Mouse (Mus musculus) thymus, adult 2 months (tissue): ENCODE results near the gene Cdh13. TPM values are rescaled to one million over a fixed set of nuclear protein-coding genes. Genes with fewer than 3 reads are reported as not detected.

Experiments
- DNase-seq: peaks from one replicate; pipeline ENCODE4 v3.0.0; 2021
- H3K27ac ChIP-seq: fragments of 200-500 bp; 2 replicates; pipeline ENCODE4 v1.5.1; 2012; ENCODE audit warnings: low read length, control low read depth; ENCODE audit not compliant: control insufficient read depth, insufficient read depth
- H3K27me3 ChIP-seq: fragments of 200-500 bp; 2 replicates; pipeline ENCODE4 v1.6.1; 2012; ENCODE audit warnings: mild to moderate bottlenecking, low read length, moderate library complexity, mixed read lengths; ENCODE audit not compliant: control insufficient read depth, insufficient read depth
- H3K36me3 ChIP-seq: fragments of 200-500 bp; 2 replicates; pipeline ENCODE4 v1.6.1; 2012; ENCODE audit warnings: mild to moderate bottlenecking, low read length, moderate library complexity; ENCODE audit not compliant: control insufficient read depth, insufficient read depth
- H3K4me1 ChIP-seq: fragments of 200-500 bp; replicated peaks from 2 replicates; pipeline ENCODE4 v1.6.1; 2012; ENCODE audit warnings: low read length; ENCODE audit not compliant: control insufficient read depth, insufficient read depth
- H3K4me3 ChIP-seq: fragments of 200-500 bp; 2 replicates; pipeline ENCODE4 v1.5.1; 2012; ENCODE audit warnings: mild to moderate bottlenecking, low read length, control low read depth, moderate library complexity; ENCODE audit not compliant: control insufficient read depth, insufficient read depth
- CTCF ChIP-seq: fragments of 200-500 bp; IDR thresholded peaks from 2 replicates; pipeline ENCODE4 v1.5.1; 2012; ENCODE audit warnings: mild to moderate bottlenecking, control low read depth, low read length, moderate library complexity, borderline replicate concordance; ENCODE audit not compliant: control insufficient read depth, poor library complexity, insufficient read depth; ENCODE audit errors: extremely low read depth
- POLR2A ChIP-seq: fragments of 200-500 bp; IDR thresholded peaks from 2 replicates; pipeline ENCODE4 v1.6.1; 2012; ENCODE audit warnings: mild to moderate bottlenecking, low read length, control low read depth, moderate library complexity; ENCODE audit not compliant: control insufficient read depth, poor library complexity, insufficient read depth; ENCODE audit errors: extremely low read depth
- WGBS: fragments of 180-500 bp; shearing (Covaris S2); methylation state at CpG from one replicate; pipeline ENCODE4 v1.1.7; 2018; 5-methylcytosine and 5-hydroxymethylcytosine counted together
- polyA plus RNA-seq: library from polyadenylated mRNA; depleted of rRNA; stranded (reverse); fragments of >200 nt; gene quantifications from 2 replicates; pipeline ENCODE4 v1.2.3, GENCODE M21; 2012

The Cdh13 gene
- polyA plus RNA-seq, 1 experiment = 12.5 TPM

- H3K4me3 ChIP-seq = no peak overlapping the region
- no peaks in the 10 kb centered on the region for H3K36me3 ChIP-seq
- no peaks in the 10 kb centered on the region for H3K4me1 ChIP-seq
- DNase-seq = no peak
- WGBS = 83% methylated on average over 8 of the region's 8 CpGs
- no peaks in the 10 kb centered on the region for H3K27me3 ChIP-seq
- H3K27ac ChIP-seq = no peak overlapping the region
- TF ChIP-seq POLR2A (no peak), CTCF (no peak)
Measured at GRCm38 (mm10) chr8:118502509-118502908, 219.0 kb downstream of the Cdh13 start.

GRCm38 (mm10) chr8:118509426-118509825, 225.9 kb downstream of the Cdh13 start:
- TF ChIP-seq POLR2A = no peak
- 87% methylated on average over 5 of the region's 5 CpGs for WGBS
- H3K4me1 ChIP-seq = no peaks in the 10 kb centered on the region
- no peak overlapping the region for H3K4me3 ChIP-seq
- no peak overlapping the region for H3K27ac ChIP-seq
- H3K27me3 ChIP-seq = no peaks in the 10 kb centered on the region
- no peaks in the 10 kb centered on the region for H3K36me3 ChIP-seq
- DNase-seq = no peak

- Histone ChIP-seq H3K4me1 (no peaks in the 10 kb centered on the region), H3K27me3 (no peaks in the 10 kb centered on the region), H3K36me3 (no peaks in the 10 kb centered on the region), H3K4me3 (no peak overlapping the region), H3K27ac (no peak overlapping the region)
- DNase-seq = no peak
- no peak for TF ChIP-seq POLR2A
- no peak for TF ChIP-seq CTCF
- WGBS = 69% methylated on average over 6 of the region's 6 CpGs
Measured at GRCm38 (mm10) chr8:118513259-118513658, 229.7 kb downstream of the Cdh13 start.

GRCm38 (mm10) chr8:118515616-118516015, 232.1 kb downstream of the Cdh13 start:
- 92% methylated on average over 5 of the region's 6 CpGs for WGBS
- no peak for DNase-seq
- no peaks in the 10 kb centered on the region for H3K27me3 ChIP-seq
- H3K4me3 ChIP-seq = no peak overlapping the region
- TF ChIP-seq POLR2A (no peak), CTCF (no peak)
- H3K27ac ChIP-seq = no peak overlapping the region
- H3K36me3 ChIP-seq = no peaks in the 10 kb centered on the region
- no peaks in the 10 kb centered on the region for H3K4me1 ChIP-seq

GRCm38 (mm10) chr8:118517071-118517470, 233.5 kb downstream of the Cdh13 start:
- no peak overlapping the region for H3K27ac ChIP-seq
- no peak for TF ChIP-seq POLR2A
- H3K36me3 ChIP-seq = no peaks in the 10 kb centered on the region
- no peaks in the 10 kb centered on the region for H3K27me3 ChIP-seq
- no peak overlapping the region for H3K4me3 ChIP-seq
- 68% methylated on average over 4 of the region's 4 CpGs for WGBS
- DNase-seq = no peak
- no peaks in the 10 kb centered on the region for H3K4me1 ChIP-seq

GRCm38 (mm10) chr8:118518030-118518741, 234.7 kb downstream of the Cdh13 start:
- DNase-seq = no peak
- no peaks in the 10 kb centered on the region for H3K36me3 ChIP-seq
- H3K4me3 ChIP-seq = no peak overlapping the region
- no peaks in the 10 kb centered on the region for H3K4me1 ChIP-seq
- TF ChIP-seq POLR2A (no peak), CTCF (no peak)
- no peaks in the 10 kb centered on the region for H3K27me3 ChIP-seq
- WGBS = 57% methylated on average over 13 of the region's 13 CpGs
- no peak overlapping the region for H3K27ac ChIP-seq

GRCm38 (mm10) chr8:118518742-118519102, 235.2 kb downstream of the Cdh13 start:
- TF ChIP-seq CTCF (no peak), POLR2A (no peak)
- Histone ChIP-seq H3K4me3 (no peak overlapping the region), H3K36me3 (no peaks in the 10 kb centered on the region), H3K27ac (no peak overlapping the region), H3K4me1 (no peaks in the 10 kb centered on the region), H3K27me3 (no peaks in the 10 kb centered on the region)
- DNase-seq = no peak
- 60% methylated on average over 3 of the region's 3 CpGs for WGBS
